Mouse (Mus musculus): ENCODE data around the gene Lcn12. TPM values are rescaled to one million over a fixed set of nuclear protein-coding genes. Genes with fewer than 3 reads are reported as not detected.

The Lcn12 gene
- polyA plus RNA-seq, 1 experiment from 2014 or later: not detected

DNA sequence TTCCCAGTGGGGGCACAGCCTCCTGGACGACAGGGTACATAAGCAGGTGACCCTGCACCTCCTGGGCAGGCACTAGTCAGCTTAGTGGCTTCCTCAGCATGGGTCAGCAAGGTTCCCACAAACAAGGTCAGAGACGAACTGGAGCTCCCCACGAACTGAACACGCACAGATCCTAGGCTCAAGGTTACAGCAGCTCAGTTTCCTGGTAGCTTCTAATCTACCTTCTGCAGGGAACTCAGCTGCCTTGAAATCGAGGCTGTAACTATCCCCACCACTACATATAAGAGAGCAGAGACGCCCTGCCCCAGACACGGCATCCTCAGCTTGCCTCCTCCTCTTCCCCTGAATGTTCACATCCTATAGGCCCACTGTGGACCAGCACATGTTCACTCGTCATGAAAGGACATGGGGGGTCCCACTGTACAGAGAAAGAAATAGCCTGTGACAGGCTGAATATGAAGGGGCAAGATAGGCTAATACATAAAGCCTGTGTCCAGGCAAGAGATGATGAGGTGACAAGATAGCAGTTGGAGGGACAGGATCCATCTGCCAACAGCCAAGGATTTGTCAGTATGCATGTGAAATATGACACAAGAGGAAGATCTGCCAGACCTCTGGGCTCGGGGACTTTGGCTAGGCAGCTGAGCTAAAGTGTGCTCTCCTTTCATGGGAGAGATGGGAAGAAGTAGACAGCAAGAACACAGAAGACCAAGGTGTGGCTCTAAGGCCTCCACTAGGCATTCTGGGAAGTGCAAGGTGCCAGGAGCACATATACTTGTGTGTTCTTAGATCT lies 33.0 kb upstream of the Lcn12 start:
- Histone ChIP-seq H3K4me2 (ENCODE audit: low read length) (no peak overlapping the region), H3K4me3 (ENCODE audit: control insufficient read depth in 1 of 2, insufficient read depth in 1 of 2, low read depth in 1 of 2, low read length in 2 of 2) (no peak overlapping the region), H3K4me1 (ENCODE audit: control insufficient read depth in 2 of 2, insufficient read depth in 2 of 2, low read length in 2 of 2) (no peaks in the 10 kb centered on the region), H3K27me3 (ENCODE audit: control insufficient read depth, insufficient read depth, low read length) (no peaks in the 10 kb centered on the region), H3K27ac (replicated peaks in 1 of 2; ENCODE audit: control insufficient read depth in 1 of 2, insufficient read depth in 1 of 2, low read depth in 2 of 2, low read length in 2 of 2) (no peak overlapping the region), H3K36me3 (ENCODE audit: control insufficient read depth, insufficient read depth, low read length) (peaks cover 93% of the 10 kb centered on the region), H3K9me3 (ENCODE audit: control insufficient read depth, low read length) (no peaks in the 10 kb centered on the region), H3K9ac (ENCODE audit: low read length) (no peak overlapping the region)
- no peak for ATAC-seq (ENCODE audit: insufficient number of reproducible peaks, insufficient read depth, low FRiP score, low read depth)
- 85% methylated on average over 9 of the region's 9 CpGs for WGBS

DNA sequence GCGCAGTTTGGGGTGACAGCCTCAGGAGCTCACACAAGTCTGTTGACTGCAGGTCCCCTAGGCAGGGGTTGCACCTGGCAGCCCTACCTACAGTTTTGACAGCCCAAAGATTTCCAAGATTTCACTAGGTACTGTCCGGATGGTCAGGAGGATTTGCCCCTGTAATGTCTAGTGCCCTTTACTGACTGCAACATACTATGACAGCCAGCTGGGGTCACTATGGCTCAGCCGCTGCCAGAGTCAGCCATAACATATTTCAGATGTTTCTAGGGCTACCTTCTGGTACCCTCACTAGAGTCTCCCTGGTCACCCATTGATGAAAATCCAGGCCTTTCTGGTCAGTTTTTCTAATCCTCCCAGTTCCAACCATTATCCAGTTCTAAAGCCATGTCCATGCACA lies 16.2 kb upstream of the Lcn12 start:
- ATAC-seq (ENCODE audit: insufficient number of reproducible peaks, insufficient read depth, low FRiP score, low read depth): no peak
- no peak overlapping the region for H3K27ac ChIP-seq (replicated peaks in 1 of 2; ENCODE audit: control insufficient read depth in 1 of 2, insufficient read depth in 1 of 2, low read depth in 2 of 2, low read length in 2 of 2)
- no peak overlapping the region for H3K4me3 ChIP-seq (ENCODE audit: control insufficient read depth in 1 of 2, insufficient read depth in 1 of 2, low read depth in 1 of 2, low read length in 2 of 2)
- no peak overlapping the region for H3K4me2 ChIP-seq (ENCODE audit: low read length)
- 47% methylated on average over 3 of the region's 3 CpGs for WGBS
- H3K36me3 ChIP-seq (ENCODE audit: control insufficient read depth, insufficient read depth, low read length): peaks cover 10% of the 10 kb centered on the region
- no peaks in the 10 kb centered on the region for H3K27me3 ChIP-seq (ENCODE audit: control insufficient read depth, insufficient read depth, low read length)
- no peaks in the 10 kb centered on the region for H3K9me3 ChIP-seq (ENCODE audit: control insufficient read depth, low read length)
- H3K9ac ChIP-seq (ENCODE audit: low read length): no peak overlapping the region
- H3K4me1 ChIP-seq (ENCODE audit: control insufficient read depth in 2 of 2, insufficient read depth in 2 of 2, low read length in 2 of 2): no peaks in the 10 kb centered on the region

DNA sequence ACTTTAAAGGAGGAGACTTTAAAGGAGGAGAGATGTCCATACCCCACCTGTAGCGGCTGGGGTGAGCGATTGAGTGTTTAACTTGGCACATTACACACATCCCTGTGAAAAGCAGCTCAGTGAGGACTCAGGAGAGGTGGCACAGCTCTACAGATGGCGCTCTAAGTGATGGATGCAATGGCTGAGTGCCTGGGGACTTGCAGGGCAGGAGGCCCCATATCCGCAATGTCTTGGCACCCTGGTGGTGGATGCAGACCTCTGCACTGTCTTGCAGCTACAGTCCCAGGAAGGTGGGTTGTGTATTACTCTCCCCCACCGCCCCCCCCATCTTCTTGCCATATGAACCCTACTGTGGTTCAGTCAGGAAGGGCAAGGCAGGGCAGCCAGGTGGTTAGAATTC lies 13.3 kb upstream of the Lcn12 start:
- no peak overlapping the region for H3K4me3 ChIP-seq (ENCODE audit: control insufficient read depth in 1 of 2, insufficient read depth in 1 of 2, low read depth in 1 of 2, low read length in 2 of 2)
- WGBS: 35% methylated on average over 5 of the region's 5 CpGs
- H3K4me1 ChIP-seq (ENCODE audit: control insufficient read depth in 2 of 2, insufficient read depth in 2 of 2, low read length in 2 of 2): peaks cover under 1% of the 10 kb centered on the region in 2 experiments; a peak in 2 of 4 replicates
- ATAC-seq (ENCODE audit: insufficient number of reproducible peaks, insufficient read depth, low FRiP score, low read depth): no peak
- H3K27me3 ChIP-seq (ENCODE audit: control insufficient read depth, insufficient read depth, low read length): no peaks in the 10 kb centered on the region
- no peak overlapping the region for H3K4me2 ChIP-seq (ENCODE audit: low read length)
- H3K27ac ChIP-seq (replicated peaks in 1 of 2; ENCODE audit: control insufficient read depth in 1 of 2, insufficient read depth in 1 of 2, low read depth in 2 of 2, low read length in 2 of 2): no peak overlapping the region
- peaks cover 36% of the 10 kb centered on the region for H3K36me3 ChIP-seq (ENCODE audit: control insufficient read depth, insufficient read depth, low read length)
- no peak overlapping the region for H3K9ac ChIP-seq (ENCODE audit: low read length)
- H3K9me3 ChIP-seq (ENCODE audit: control insufficient read depth, low read length): no peaks in the 10 kb centered on the region

DNA sequence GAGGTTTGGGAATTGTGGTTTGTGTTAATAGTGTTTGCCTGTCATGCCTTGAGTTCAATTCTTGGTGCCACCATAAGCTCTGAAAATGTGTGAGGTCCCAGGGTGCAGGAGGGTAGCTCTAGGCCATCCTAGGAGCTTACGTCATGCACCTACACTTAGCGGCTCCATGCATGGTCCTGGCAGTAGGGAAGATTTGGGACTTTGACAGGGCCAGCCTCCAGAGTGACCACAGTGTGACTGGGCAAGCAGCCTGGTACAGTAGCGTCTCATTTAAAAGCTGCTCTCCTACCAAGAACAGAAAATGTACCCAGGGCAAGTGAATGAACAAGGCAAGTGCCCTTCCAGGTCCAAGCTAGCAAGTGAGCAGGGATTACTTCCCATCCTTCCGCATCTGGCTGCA lies 12.1 kb upstream of the Lcn12 start:
- Histone ChIP-seq H3K9ac (ENCODE audit: low read length) (no peak overlapping the region), H3K36me3 (ENCODE audit: control insufficient read depth, insufficient read depth, low read length) (peaks cover 36% of the 10 kb centered on the region), H3K27ac (replicated peaks in 1 of 2; ENCODE audit: control insufficient read depth in 1 of 2, insufficient read depth in 1 of 2, low read depth in 2 of 2, low read length in 2 of 2) (no peak overlapping the region), H3K4me1 (ENCODE audit: control insufficient read depth in 2 of 2, insufficient read depth in 2 of 2, low read length in 2 of 2) (peaks cover 8 to 9% of the 10 kb centered on the region in 2 experiments), H3K4me3 (ENCODE audit: control insufficient read depth in 1 of 2, insufficient read depth in 1 of 2, low read depth in 1 of 2, low read length in 2 of 2) (no peak overlapping the region), H3K9me3 (ENCODE audit: control insufficient read depth, low read length) (no peaks in the 10 kb centered on the region), H3K27me3 (ENCODE audit: control insufficient read depth, insufficient read depth, low read length) (no peaks in the 10 kb centered on the region), H3K4me2 (ENCODE audit: low read length) (no peak overlapping the region)
- no peak for ATAC-seq (ENCODE audit: insufficient number of reproducible peaks, insufficient read depth, low FRiP score, low read depth)
- WGBS: 93% methylated on average over 4 of the region's 4 CpGs

DNA sequence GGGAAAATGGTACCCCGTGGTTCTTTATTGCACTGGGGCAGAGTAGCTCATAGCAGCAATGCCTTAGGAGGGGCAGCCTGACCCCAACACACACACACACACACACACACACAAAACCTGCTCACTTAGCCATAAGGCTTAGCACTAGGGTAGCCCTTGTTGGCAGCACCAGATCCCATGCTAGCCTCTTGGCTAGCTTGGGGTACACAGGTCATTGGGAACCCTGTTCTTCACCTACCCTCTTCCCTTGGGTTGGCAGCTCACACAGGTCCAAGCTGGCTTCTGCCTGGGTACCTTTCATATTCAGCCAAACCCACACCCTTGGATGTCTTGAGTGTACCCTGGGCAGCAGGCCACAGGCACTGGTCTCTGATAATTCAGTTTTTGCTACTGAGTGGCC lies 11.3 kb upstream of the Lcn12 start:
- WGBS: 80% methylated on average over 1 of the region's 1 CpGs
- no peak overlapping the region for H3K27ac ChIP-seq (replicated peaks in 1 of 2; ENCODE audit: control insufficient read depth in 1 of 2, insufficient read depth in 1 of 2, low read depth in 2 of 2, low read length in 2 of 2)
- no peak overlapping the region for H3K4me2 ChIP-seq (ENCODE audit: low read length)
- ATAC-seq (ENCODE audit: insufficient number of reproducible peaks, insufficient read depth, low FRiP score, low read depth): no peak
- no peak overlapping the region for H3K4me3 ChIP-seq (ENCODE audit: control insufficient read depth in 1 of 2, insufficient read depth in 1 of 2, low read depth in 1 of 2, low read length in 2 of 2)
- no peaks in the 10 kb centered on the region for H3K9me3 ChIP-seq (ENCODE audit: control insufficient read depth, low read length)
- no peak overlapping the region for H3K9ac ChIP-seq (ENCODE audit: low read length)
- H3K36me3 ChIP-seq (ENCODE audit: control insufficient read depth, insufficient read depth, low read length): peaks cover 36% of the 10 kb centered on the region
- peaks cover 11 to 13% of the 10 kb centered on the region in 2 experiments for H3K4me1 ChIP-seq (ENCODE audit: control insufficient read depth in 2 of 2, insufficient read depth in 2 of 2, low read length in 2 of 2)
- H3K27me3 ChIP-seq (ENCODE audit: control insufficient read depth, insufficient read depth, low read length): no peaks in the 10 kb centered on the region

DNA sequence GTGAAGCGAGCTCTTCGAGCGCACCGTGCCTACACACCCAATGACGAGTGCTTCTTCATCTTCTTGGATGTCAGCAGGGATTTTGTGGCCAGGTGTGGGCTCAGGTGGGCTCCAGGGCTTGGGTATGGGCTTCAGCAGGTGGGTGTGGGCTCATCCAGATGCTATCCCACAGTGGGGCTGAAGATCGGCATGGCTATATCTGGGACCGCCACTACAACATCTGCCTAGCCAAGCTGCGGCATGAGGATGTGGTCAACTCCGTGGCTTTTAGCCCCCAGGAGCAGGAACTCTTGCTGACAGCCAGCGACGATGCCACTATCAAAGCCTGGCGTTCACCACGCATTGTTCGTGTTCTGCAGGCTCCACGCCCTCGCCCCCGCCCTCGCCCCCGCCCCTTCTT lies 10.8 kb upstream of the Lcn12 start:
- Histone ChIP-seq H3K27ac (replicated peaks in 1 of 2; ENCODE audit: control insufficient read depth in 1 of 2, insufficient read depth in 1 of 2, low read depth in 2 of 2, low read length in 2 of 2) (no peak overlapping the region), H3K9me3 (ENCODE audit: control insufficient read depth, low read length) (no peaks in the 10 kb centered on the region), H3K4me1 (ENCODE audit: control insufficient read depth in 2 of 2, insufficient read depth in 2 of 2, low read length in 2 of 2) (peaks cover 11 to 14% of the 10 kb centered on the region in 2 experiments), H3K27me3 (ENCODE audit: control insufficient read depth, insufficient read depth, low read length) (no peaks in the 10 kb centered on the region), H3K4me2 (ENCODE audit: low read length) (no peak overlapping the region), H3K9ac (ENCODE audit: low read length) (no peak overlapping the region), H3K4me3 (ENCODE audit: control insufficient read depth in 1 of 2, insufficient read depth in 1 of 2, low read depth in 1 of 2, low read length in 2 of 2) (no peak overlapping the region), H3K36me3 (ENCODE audit: control insufficient read depth, insufficient read depth, low read length) (peaks cover 36% of the 10 kb centered on the region)
- 89% methylated on average over 19 of the region's 19 CpGs for WGBS
- no peak for ATAC-seq (ENCODE audit: insufficient number of reproducible peaks, insufficient read depth, low FRiP score, low read depth)

DNA sequence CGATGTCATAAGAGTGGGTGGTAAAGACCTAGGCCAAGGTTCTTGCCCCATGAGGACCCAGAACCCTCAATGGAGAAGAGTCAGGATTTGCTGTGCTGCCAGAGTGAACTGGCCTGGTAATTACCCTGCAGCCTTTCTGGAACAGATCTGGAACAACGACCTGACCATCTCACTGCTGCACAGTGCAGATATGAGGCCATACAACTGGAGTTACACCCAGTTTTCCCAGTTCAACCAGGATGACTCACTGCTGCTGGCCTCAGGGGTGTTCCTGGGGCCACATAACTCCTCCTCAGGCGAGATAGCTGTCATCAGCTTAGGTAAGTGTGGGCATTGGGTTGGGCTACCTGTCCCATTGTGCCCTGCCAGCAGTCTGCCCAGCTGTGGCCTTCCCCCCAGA lies 9.0 kb upstream of the Lcn12 start:
- no peaks in the 10 kb centered on the region for H3K9me3 ChIP-seq (ENCODE audit: control insufficient read depth, low read length)
- no peaks in the 10 kb centered on the region for H3K27me3 ChIP-seq (ENCODE audit: control insufficient read depth, insufficient read depth, low read length)
- no peak overlapping the region for H3K4me3 ChIP-seq (ENCODE audit: control insufficient read depth in 1 of 2, insufficient read depth in 1 of 2, low read depth in 1 of 2, low read length in 2 of 2)
- H3K36me3 ChIP-seq (ENCODE audit: control insufficient read depth, insufficient read depth, low read length): peaks cover 36% of the 10 kb centered on the region
- no peak overlapping the region for H3K27ac ChIP-seq (replicated peaks in 1 of 2; ENCODE audit: control insufficient read depth in 1 of 2, insufficient read depth in 1 of 2, low read depth in 2 of 2, low read length in 2 of 2)
- H3K4me2 ChIP-seq (ENCODE audit: low read length): no peak overlapping the region
- ATAC-seq (ENCODE audit: insufficient number of reproducible peaks, insufficient read depth, low FRiP score, low read depth): no peak
- peaks cover 14 to 18% of the 10 kb centered on the region in 2 experiments for H3K4me1 ChIP-seq (ENCODE audit: control insufficient read depth in 2 of 2, insufficient read depth in 2 of 2, low read length in 2 of 2)
- H3K9ac ChIP-seq (ENCODE audit: low read length): no peak overlapping the region
- 73% methylated on average over 3 of the region's 3 CpGs for WGBS

Data from heart, embryonic 14.5 days (tissue).